Mouse (Mus musculus): ENCODE data around the gene Rab17.

GRCm38 (mm10) chr1:90909161-90909560, 60.3 kb downstream of the Rab17 start:
- TF ChIP-seq CTCF (IDR thresholded peaks at IDR 0.05; ENCODE audit: borderline replicate concordance, insufficient read depth, low read length) = no peak
- TF ChIP-seq POLR2A (IDR thresholded peaks at IDR 0.05; ENCODE audit: low read depth, low read length) = no peak
